Mouse (Mus musculus) frontal cortex, adult 2 months (tissue): Measurements from ENCODE around the gene Jmjd6. TPM values are rescaled to one million over a fixed set of nuclear protein-coding genes. Genes with fewer than 3 reads are reported as not detected.
"Not testable (repeated sequence)": the region's sequence is repeated elsewhere in the genome, so short reads cannot be mapped to it uniquely, and the experiment has no call there.

Source experiments
- DNase-seq, 2 experiments: peaks; one replicate each; pipeline ENCODE4 v3.0.0; 2022; ENCODE audit warnings: low spot score in 1 of 2; ENCODE audit errors: extremely low spot score in 1 of 2
- polyA plus RNA-seq: library from polyadenylated mRNA; depleted of rRNA; stranded (reverse); fragments of >200 nt; gene quantifications from 2 replicates; pipeline ENCODE4 v1.2.3, GENCODE M21; 2012

Jmjd6 gene
- polyA plus RNA-seq, 1 experiment, result 25.0 TPM

GRCm38 (mm10) chr11:116852291-116852890 lies 9.1 kb upstream of the Jmjd6 start, which contains the start of gene Mfsd11:
Gene Mfsd11 (plus strand): TSS chr11:116852440.
- DNase-seq, result peak in 1 of 2 experiments; percentile 73

- DNase-seq, result no peak
Observed at GRCm38 (mm10) chr11:116851576-116852290, 8.5 kb upstream of the Jmjd6 start.

- DNase-seq, result no peak
Observed at GRCm38 (mm10) chr11:116850833-116851477, 7.7 kb upstream of the Jmjd6 start.

GRCm38 (mm10) chr11:116850085-116850484 lies 6.8 kb upstream of the Jmjd6 start:
- no peak for DNase-seq

GRCm38 (mm10) chr11:116849587-116849986 lies 6.3 kb upstream of the Jmjd6 start:
- DNase-seq, result no peak

GRCm38 (mm10) chr11:116848877-116849178 lies 5.6 kb upstream of the Jmjd6 start:
- DNase-seq, result not testable (repeated sequence)

- no peak for DNase-seq
Observed at GRCm38 (mm10) chr11:116848086-116848876, 5.0 kb upstream of the Jmjd6 start.

GRCm38 (mm10) chr11:116847187-116848085 lies 4.2 kb upstream of the Jmjd6 start:
- DNase-seq, result no peak

GRCm38 (mm10) chr11:116846593-116847181 lies 3.4 kb upstream of the Jmjd6 start:
- DNase-seq, result no peak

GRCm38 (mm10) chr11:116842531-116843260 lies 553 bp downstream of the Jmjd6 start:
- peak in 1 of 2 experiments; percentile 66 for DNase-seq

GRCm38 (mm10) chr11:116840748-116841147 lies 2.5 kb downstream of the Jmjd6 start:
- DNase-seq, result no peak

- DNase-seq, result no peak
Observed at GRCm38 (mm10) chr11:116839601-116840000, 3.6 kb downstream of the Jmjd6 start.

GRCm38 (mm10) chr11:116838936-116839335 lies 4.3 kb downstream of the Jmjd6 start:
- DNase-seq, result no peak

- DNase-seq, result no peak
Observed at GRCm38 (mm10) chr11:116837441-116837840, 5.8 kb downstream of the Jmjd6 start.

GRCm38 (mm10) chr11:116836283-116836682 lies 7.0 kb downstream of the Jmjd6 start:
- DNase-seq, result no peak

GRCm38 (mm10) chr11:116834954-116835353 lies 8.3 kb downstream of the Jmjd6 start:
- no peak for DNase-seq

- no peak for DNase-seq
Observed at GRCm38 (mm10) chr11:116832172-116832685, 11.0 kb downstream of the Jmjd6 start.

GRCm38 (mm10) chr11:116827534-116828165 lies 15.6 kb downstream of the Jmjd6 start, which contains the start of gene Mxra7:
Gene Mxra7 (minus strand): TSS chr11:116828046.
- peak in 1 of 2 experiments; percentile 58 for DNase-seq
